Mouse (Mus musculus) embryonic fibroblast, embryonic 13.5 days (primary cell): ENCODE results near the gene Zfp658.

Experiments
- CTCF ChIP-seq: IDR thresholded peaks from 2 replicates; pipeline ENCODE4 v1.5.1; 2011; ENCODE audit warnings: mild to moderate bottlenecking, control low read depth, low read length, moderate library complexity, borderline replicate concordance; ENCODE audit not compliant: insufficient read depth
- POLR2A ChIP-seq: IDR thresholded peaks from 2 replicates; pipeline ENCODE4 v1.6.1; 2011; ENCODE audit warnings: low read depth, mild to moderate bottlenecking, control low read depth, low read length, moderate library complexity

GRCm38 (mm10) chr7:43530216-43530785, 31.8 kb upstream of the Zfp658 start:
- no peak for TF ChIP-seq CTCF
- no peak for TF ChIP-seq POLR2A
